Mouse (Mus musculus): ENCODE results near the gene Pop7. TPM values are rescaled to one million over a fixed set of nuclear protein-coding genes. Genes with fewer than 3 reads are reported as not detected.

Gene Pop7
- total RNA-seq, 4 experiments from 2014 or later: 24.4 to 31.1 (median 27.4) TPM

- DNase-seq: no peak
Measured at GRCm38 (mm10) chr5:137491559-137491958, 10.8 kb downstream of the Pop7 start.

GRCm38 (mm10) chr5:137487616-137488015 lies 14.7 kb downstream of the Pop7 start:
- DNase-seq: no peak

GRCm38 (mm10) chr5:137485851-137486155 lies 16.5 kb downstream of the Pop7 start:
- no peak for DNase-seq

- no peak for DNase-seq
Measured at GRCm38 (mm10) chr5:137485071-137485850, 17.1 kb downstream of the Pop7 start.

- no peak for DNase-seq
Measured at GRCm38 (mm10) chr5:137481897-137482296, 20.4 kb downstream of the Pop7 start.

GRCm38 (mm10) chr5:137481138-137481537 lies 21.2 kb downstream of the Pop7 start:
- peak; percentile 44 for DNase-seq

- DNase-seq: no peak
Measured at GRCm38 (mm10) chr5:137476964-137477363, 25.4 kb downstream of the Pop7 start, which contains the start of gene Zan. TSS of gene Zan (minus strand) at chr5:137477064.

- DNase-seq: no peak
Measured at GRCm38 (mm10) chr5:137474351-137474750, 28.0 kb downstream of the Pop7 start.

- DNase-seq: no peak
Measured at GRCm38 (mm10) chr5:137472252-137472904, 29.9 kb downstream of the Pop7 start.

- no peak for DNase-seq
Measured at GRCm38 (mm10) chr5:137466946-137467345, 35.4 kb downstream of the Pop7 start.

- no peak for DNase-seq
Measured at GRCm38 (mm10) chr5:137465049-137465448, 37.3 kb downstream of the Pop7 start.

GRCm38 (mm10) chr5:137455866-137456591 lies 46.3 kb downstream of the Pop7 start:
- no peak for DNase-seq

GRCm38 (mm10) chr5:137455206-137455605 lies 47.1 kb downstream of the Pop7 start:
- DNase-seq: no peak

Small RNA genes lying within 50 kb of the gene (microRNA-seq; reads per million reads assigned to microRNA genes)
- gene Mir6418: 0.53 to 0.84 reads per million in 2 experiments

Other genes starting within 250 kb of the Pop7 start
- gene Ache, start 215.0 kb downstream of the Pop7 start, total RNA-seq (2022): 10 to 100 TPM; 11.5 to 22.5 (median 16.8) TPM
- 10 to 100 TPM; 13.0 to 16.4 (median 15.8) TPM for gene Ufsp1, start 207.9 kb downstream of the Pop7 start, total RNA-seq (2022)
- 100 to 1,000 TPM; 145 to 244 (median 187) TPM for gene Srrt, start 194.8 kb downstream of the Pop7 start, total RNA-seq (2022)
- gene Trip6, start 188.1 kb downstream of the Pop7 start, total RNA-seq (2022): 10 to 100 TPM; 35.7 to 54.9 (median 48.5) TPM
- 10 to 100 TPM; 10.2 to 22.1 (median 16.6) TPM for gene Slc12a9, start 168.9 kb downstream of the Pop7 start, total RNA-seq (2022)
- gene Ephb4, start 152.4 kb downstream of the Pop7 start, total RNA-seq (2022): 10 to 100 TPM; 51.4 to 70.3 (median 61.1) TPM
- not detected for gene Zan, start 25.5 kb downstream of the Pop7 start, total RNA-seq (2022)
- 10 to 100 TPM; 38.5 to 67.8 (median 56.6) TPM for gene Gigyf1, start 16.0 kb upstream of the Pop7 start, total RNA-seq (2022)
- gene Epo, start 30.7 kb upstream of the Pop7 start, total RNA-seq (2022): not detected
- 100 to 1,000 TPM; 569 to 665 (median 622) TPM for gene Gnb2, start 31.0 kb upstream of the Pop7 start, total RNA-seq (2022)
- gene Actl6b, start 51.0 kb upstream of the Pop7 start, total RNA-seq (2022): 1 to 10 TPM; 4.4 to 9.1 (median 6.3) TPM
- 1 to 10 TPM in 2 of 4 experiments, under 1 TPM in 2; 0.96 to 1.8 (median 1.1) TPM for gene Tfr2, start 67.3 kb upstream of the Pop7 start, total RNA-seq (2022)
- 10 to 100 TPM; 42.2 to 65.0 (median 52.4) TPM for gene Mospd3, start 98.5 kb upstream of the Pop7 start, total RNA-seq (2022)
- 1,000 to 10,000 TPM; 1,036 to 1,320 (median 1,219) TPM for gene Pcolce, start 111.3 kb upstream of the Pop7 start, total RNA-seq (2022)
- 1 to 10 TPM in 3 of 4 experiments, under 1 TPM in 1; 0.90 to 5.5 (median 3.0) TPM for gene Fbxo24, start 126.5 kb upstream of the Pop7 start, total RNA-seq (2022)
- 10 to 100 TPM; 25.1 to 35.9 (median 31.4) TPM for gene Lrch4, start 126.6 kb upstream of the Pop7 start, total RNA-seq (2022)
- gene Gm20605, start 126.7 kb upstream of the Pop7 start, total RNA-seq (2022): 10 to 100 TPM in 3 of 4 experiments, 1 to 10 TPM in 1; 8.2 to 24.1 (median 14.7) TPM
- gene Sap25, start 138.8 kb upstream of the Pop7 start, total RNA-seq (2022): 10 to 100 TPM in 2 of 4 experiments, 1 to 10 TPM in 2; 2.1 to 14.1 (median 7.4) TPM
- 1 to 10 TPM; 2.6 to 7.5 (median 4.6) TPM for gene Irs3, start 143.2 kb upstream of the Pop7 start, total RNA-seq (2022)
- gene Agfg2, start 182.2 kb upstream of the Pop7 start, total RNA-seq (2022): 10 to 100 TPM; 27.9 to 55.0 (median 41.4) TPM
- gene Nyap1, start 239.1 kb upstream of the Pop7 start, total RNA-seq (2022): 10 to 100 TPM in 1 of 4 experiments, 1 to 10 TPM in 3; 4.4 to 10.2 (median 7.1) TPM
- 100 to 1,000 TPM in 2 of 4 experiments, 10 to 100 TPM in 2; 73.9 to 110 (median 94.0) TPM for gene Tsc22d4, start 243.2 kb upstream of the Pop7 start, total RNA-seq (2022)